In genomic region chr12:37050596-37050995, GRCm38 (mm10) we compare ENCODE assay signal across 18 mouse cellular contexts. TPM values are rescaled to one million over a fixed set of nuclear protein-coding genes. Genes with fewer than 3 reads are reported as not detected.
A peak's percentile ranks its signal among the peaks of the same experiment; 100 is the strongest.
DNase-seq lines count a peak whose midpoint lies in the region; ATAC-seq and TF ChIP-seq lines count a peak whose summit lies in the region.
"Had no signal": no experiment of that assay in that cellular context is flagged by ENCODE, and none has a peak within 500 bp of the region (broad histone marks: within the 10 kb centered on the region; RNA-seq: fewer than 3 reads in every experiment).

No protein-coding gene starts in this region.

- TF ChIP-seq CTCF in brain, embryonic 14.5 days (IDR thresholded peaks at IDR 0.05; ENCODE audit: borderline replicate concordance, extremely low read depth, insufficient read depth, insufficient read length), result no peak

- no peak overlapping the region for H3K9ac ChIP-seq in heart, embryonic 11.5 days (ENCODE audit: low read depth, low read length)
- H3K9ac ChIP-seq: embryonic facial prominence, embryonic 15.5 days; liver, embryonic 15.5 days; stomach, embryonic 15.5 days had no signal

- no peaks in the 10 kb centered on the region for H3K36me3 ChIP-seq in heart, embryonic 11.5 days (ENCODE audit: control insufficient read depth, insufficient read depth, low read length)
- H3K36me3 ChIP-seq: embryonic facial prominence, embryonic 15.5 days; forebrain, embryonic 10.5 days; liver, embryonic 15.5 days; stomach, embryonic 15.5 days had no signal

- no peaks in the 10 kb centered on the region for H3K9me3 ChIP-seq in heart, embryonic 11.5 days (replicated peaks; ENCODE audit: control insufficient read depth, low read length)
- H3K9me3 ChIP-seq: embryonic facial prominence, embryonic 15.5 days; forebrain, embryonic 10.5 days; liver, embryonic 15.5 days; stomach, embryonic 15.5 days had no signal

- H3K4me1 ChIP-seq in heart, embryonic 11.5 days (ENCODE audit: control insufficient read depth, insufficient read depth, low read length), result no peaks in the 10 kb centered on the region
- H3K4me1 ChIP-seq: embryonic facial prominence, embryonic 15.5 days; forebrain, embryonic 10.5 days; liver, embryonic 15.5 days; stomach, embryonic 15.5 days had no signal

- no peak overlapping the region for H3K4me2 ChIP-seq in heart, embryonic 11.5 days
- H3K4me2 ChIP-seq: embryonic facial prominence, embryonic 15.5 days; liver, embryonic 15.5 days; stomach, embryonic 15.5 days had no signal

- peak; percentile 79 for DNase-seq in heart, adult 8-10 months (ENCODE audit: low spot score)
- peak; percentile 26 for DNase-seq in kidney, postnatal 14 days
- no peak for DNase-seq in kidney, adult 18-20 months
- DNase-seq in 3T3-L1 (ENCODE audit: low read depth, low spot score), result peak; percentile 3
- peak; percentile 19 for DNase-seq in brain, embryonic 14.5 days (ENCODE audit: low read depth)
- DNase-seq in thymus, postnatal 0 days (ENCODE audit: low spot score), result no peak
- DNase-seq: adrenal gland, postnatal 36 days; cerebellum, adult 9-11 months; kidney, postnatal 10 days had no signal

- no peak for TF ChIP-seq POLR2A in brain, embryonic 14.5 days (IDR thresholded peaks at IDR 0.05; ENCODE audit: borderline replicate concordance, extremely low read depth, insufficient read depth, insufficient read length, poor library complexity, severe bottlenecking)

- H3K4me3 ChIP-seq in heart, embryonic 11.5 days (ENCODE audit: low read depth, low read length), result no peak overlapping the region
- H3K4me3 ChIP-seq: embryonic facial prominence, embryonic 15.5 days; forebrain, embryonic 10.5 days; left cerebral cortex, adult 2 months; liver, embryonic 15.5 days; stomach, embryonic 15.5 days had no signal

- H3K27me3 ChIP-seq in heart, embryonic 11.5 days (ENCODE audit: control insufficient read depth, insufficient read depth, low read length), result no peaks in the 10 kb centered on the region
- H3K27me3 ChIP-seq: embryonic facial prominence, embryonic 15.5 days; liver, embryonic 15.5 days; stomach, embryonic 15.5 days had no signal

- H3K27ac ChIP-seq in heart, embryonic 11.5 days (ENCODE audit: low read depth, low read length), result no peak overlapping the region
- H3K27ac ChIP-seq: embryonic facial prominence, embryonic 15.5 days; forebrain, embryonic 10.5 days; left cerebral cortex, adult 2 months; liver, embryonic 15.5 days; stomach, embryonic 15.5 days had no signal

- 60% methylated on average over 1 of the region's 1 CpGs for WGBS in heart, embryonic 11.5 days (ENCODE audit: insufficient replicate concordance)

- no peak for ATAC-seq in heart, embryonic 11.5 days (replicated peaks; ENCODE audit: insufficient number of reproducible peaks, low FRiP score, low TSS enrichment)

RNA-seq across cellular contexts. Expression of gene Meox2, which starts 57.7 kb away (rescaled TPM):
- total RNA-seq in heart, adult 8-10 months (2022), result 10 to 100 TPM in 3 of 4 experiments, 1 to 10 TPM in 1; 9.5 to 14.6 (median 12.9) TPM
- polyA plus RNA-seq in heart, embryonic 11.5 days (2014; fragmentation: Nextera tagmentation; extraction: Ambion mirVana), result 0.27 and 0.44 TPM in 2 replicates
- polyA plus RNA-seq in brain, embryonic 14.5 days (2012; rRNA removed), result 0.96 and 2.1 TPM in 2 replicates
- polyA plus RNA-seq in thymus, postnatal 0 days (2015; fragmentation: Nextera tagmentation; extraction: Ambion mirVana), result 2.1 and 2.5 TPM in 2 replicates
- total RNA-seq: hematopoietic stem cell, adult 5-6 weeks; layer of hippocampus, adult 8-10 months; left cerebral cortex, adult 2 months; megakaryocyte-erythroid progenitor cell, adult 5-6 weeks had no signal

Comparison
In these comparisons a context has a peak if more than half of its experiments do, and no peak if none do; other contexts are left out.
1. DNase-seq: peak in heart, adult 8-10 months (single experiment), kidney, postnatal 14 days (single experiment), 3T3-L1 (single experiment) and brain, embryonic 14.5 days (single experiment); none in kidney, adult 18-20 months (single experiment) and thymus, postnatal 0 days (single experiment).